Mouse (Mus musculus) thymus, adult 2 months (tissue): ENCODE measurements around the gene Gpr146.

ENCODE experiments used
- CTCF ChIP-seq: fragments of 200-500 bp; IDR thresholded peaks from 2 replicates; pipeline ENCODE4 v1.5.1; 2012; ENCODE audit warnings: mild to moderate bottlenecking, control low read depth, low read length, moderate library complexity, borderline replicate concordance; ENCODE audit not compliant: control insufficient read depth, poor library complexity, insufficient read depth; ENCODE audit errors: extremely low read depth
- POLR2A ChIP-seq: fragments of 200-500 bp; IDR thresholded peaks from 2 replicates; pipeline ENCODE4 v1.6.1; 2012; ENCODE audit warnings: mild to moderate bottlenecking, low read length, control low read depth, moderate library complexity; ENCODE audit not compliant: control insufficient read depth, poor library complexity, insufficient read depth; ENCODE audit errors: extremely low read depth

DNA sequence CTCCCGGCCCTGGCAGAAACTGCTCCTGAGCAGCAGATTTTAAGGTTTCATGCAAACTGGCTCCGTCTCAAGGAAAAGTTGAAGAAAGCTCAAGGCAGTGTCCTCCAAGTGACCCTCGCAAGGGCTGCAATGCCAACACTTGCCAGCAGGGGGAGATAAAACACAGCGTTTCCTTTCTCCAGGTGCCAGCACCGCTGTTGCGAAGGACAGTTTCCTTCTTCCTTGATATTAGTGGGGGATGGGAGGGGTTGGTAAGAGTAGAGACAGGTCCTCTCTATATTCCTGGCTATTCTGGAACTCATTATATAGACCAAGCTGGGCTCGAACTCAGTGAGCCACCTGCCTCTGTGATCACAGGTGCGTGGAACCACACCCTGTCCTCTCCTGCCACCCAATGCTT lies 45.8 kb upstream of the Gpr146 start:
- TF ChIP-seq CTCF (peak; percentile 88), POLR2A (no peak)
